Mouse (Mus musculus) megakaryocyte, embryonic 14.5 days (primary cell): ENCODE data around the gene Tmem106a.
"Not testable (repeated sequence)": the region's sequence is repeated elsewhere in the genome, so short reads cannot be mapped to it uniquely, and the experiment has no call there.

Source experiments
- FLI1 ChIP-seq: IDR thresholded peaks from 2 replicates; pipeline ENCODE4 v1.6.1; 2012; ENCODE audit warnings: low read length, inconsistent platforms, mixed read lengths
- GATA1 ChIP-seq: IDR thresholded peaks from 3 replicates; pipeline ENCODE4 v1.6.1; 2012; ENCODE audit warnings: mixed read lengths, low read length, inconsistent platforms, borderline replicate concordance

DNA sequence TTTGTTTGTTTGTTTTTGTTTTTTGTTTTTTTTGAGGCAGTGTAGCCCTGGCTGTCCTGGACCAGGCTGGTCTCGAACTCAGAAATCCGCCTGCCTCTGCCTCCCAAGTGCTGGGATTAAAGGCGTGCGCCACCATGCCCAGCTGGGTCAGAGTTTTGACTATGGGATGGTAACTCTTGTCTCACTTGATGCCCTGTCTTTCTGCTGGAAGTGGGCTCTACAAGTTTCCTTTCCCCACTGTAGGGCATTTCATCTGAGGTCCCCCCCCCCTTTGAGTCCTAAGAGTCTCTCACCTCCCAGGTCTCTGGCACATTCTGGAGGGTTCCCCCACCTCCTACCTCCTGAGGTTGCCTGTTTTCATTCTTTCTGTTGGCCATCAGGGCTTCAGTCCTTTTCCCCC is 25.1 kb downstream of the Tmem106a start:
- not testable (repeated sequence) for TF ChIP-seq GATA1, FLI1
